28 mouse cellular contexts compared by ENCODE assay signal in the genomic region with DNA sequence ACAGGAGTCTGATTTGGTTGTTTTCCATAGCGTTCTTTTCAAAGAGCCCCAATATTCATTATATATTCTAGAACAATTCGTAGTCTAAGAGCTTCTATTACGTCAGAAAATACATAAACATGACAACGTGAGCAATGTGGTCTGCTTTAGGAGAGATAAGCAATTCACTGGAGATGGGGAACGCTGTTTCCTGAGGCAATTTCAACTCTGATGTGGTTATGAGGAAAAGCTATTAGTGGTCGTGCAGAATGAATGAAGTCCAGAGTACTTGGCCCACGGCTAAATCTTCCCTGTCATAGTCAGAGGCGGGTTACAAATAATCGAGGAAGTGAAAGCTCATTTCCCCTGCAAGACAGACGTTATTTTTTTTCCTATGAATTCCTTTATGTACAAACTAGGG.
DNase-seq lines count a peak whose midpoint lies in the region; ATAC-seq and TF ChIP-seq lines count a peak whose summit lies in the region.
"Had no signal": no experiment of that assay in that cellular context is flagged by ENCODE, and none has a peak within 500 bp of the region (broad histone marks: within the 10 kb centered on the region; RNA-seq: fewer than 3 reads in every experiment).

No protein-coding gene starts in this region.

- H3K9me3 ChIP-seq in kidney, embryonic 16.5 days (ENCODE audit: low read length) = no peaks in the 10 kb centered on the region
- no peaks in the 10 kb centered on the region for H3K9me3 ChIP-seq in midbrain, embryonic 14.5 days (ENCODE audit: control insufficient read depth, low read length)
- H3K9me3 ChIP-seq in midbrain, embryonic 10.5 days (replicated peaks) = no peaks in the 10 kb centered on the region
- H3K9me3 ChIP-seq in G1E (replicated peaks) = no peaks in the 10 kb centered on the region
- H3K9me3 ChIP-seq: forebrain, embryonic 10.5 days; forebrain, embryonic 13.5 days; heart, embryonic 12.5 days; heart, embryonic 15.5 days; hindbrain, embryonic 10.5 days; hindbrain, embryonic 13.5 days had no signal

- no peak overlapping the region for H3K9ac ChIP-seq in kidney, embryonic 16.5 days (replicated peaks; ENCODE audit: low read length)
- no peak overlapping the region for H3K9ac ChIP-seq in midbrain, embryonic 14.5 days (replicated peaks; ENCODE audit: low read length)
- H3K9ac ChIP-seq: forebrain, embryonic 13.5 days; heart, embryonic 12.5 days; heart, embryonic 15.5 days; hindbrain, embryonic 13.5 days had no signal

- H3K4me3 ChIP-seq in kidney, embryonic 16.5 days (ENCODE audit: low read length) = no peak overlapping the region
- H3K4me3 ChIP-seq in midbrain, embryonic 14.5 days (replicated peaks; ENCODE audit: low read depth, low read length) = no peak overlapping the region
- no peak overlapping the region for H3K4me3 ChIP-seq in midbrain, embryonic 10.5 days
- H3K4me3 ChIP-seq in G1E (ENCODE audit: low read depth, low read length) = no peak overlapping the region; the same call in 1 of the 2 replicates
- H3K4me3 ChIP-seq: forebrain, embryonic 10.5 days; forebrain, embryonic 13.5 days; gastrocnemius, adult 2 months; heart, embryonic 12.5 days; heart, embryonic 15.5 days; hindbrain, embryonic 10.5 days; hindbrain, embryonic 13.5 days had no signal

- H3K4me2 ChIP-seq in kidney, embryonic 16.5 days (replicated peaks; ENCODE audit: low read depth, low read length) = no peak overlapping the region
- no peak overlapping the region for H3K4me2 ChIP-seq in midbrain, embryonic 14.5 days (ENCODE audit: low read length)
- H3K4me2 ChIP-seq: forebrain, embryonic 13.5 days; heart, embryonic 12.5 days; heart, embryonic 15.5 days; hindbrain, embryonic 13.5 days had no signal

- no peak for ATAC-seq in kidney, embryonic 16.5 days (ENCODE audit: low FRiP score, low TSS enrichment)
- no peak for ATAC-seq in midbrain, embryonic 14.5 days (ENCODE audit: low FRiP score, low TSS enrichment)
- ATAC-seq in G1E (ENCODE audit: extremely low read depth, insufficient number of reproducible peaks, low FRiP score, poor library complexity, severe bottlenecking) = peak; percentile 31; the same call in 1 of the 2 replicates
- ATAC-seq in granulocyte monocyte progenitor cell, adult 5-6 weeks (replicated peaks; ENCODE audit: poor library complexity, severe bottlenecking) = peak; percentile 35; the same call in 1 of the 2 replicates
- ATAC-seq: forebrain, embryonic 13.5 days; forebrain, embryonic 16.5 days; hindbrain, embryonic 16.5 days; Patski had no signal

- DNase-seq in kidney, adult 9 months = no peak
- DNase-seq in midbrain, embryonic 14.5 days = peak; percentile 50
- DNase-seq in midbrain, embryonic 10.5 days (ENCODE audit: low spot score) = no peak
- peak; percentile 7 for DNase-seq in G1E (ENCODE audit: low spot score)
- no peak for DNase-seq in frontal cortex, postnatal 10 days (ENCODE audit: low spot score in 2 of 2)
- no peak for DNase-seq in spleen, postnatal 10 days (ENCODE audit: low spot score in 2 of 2)
- DNase-seq: adrenal gland, postnatal 10 days; adrenal gland, postnatal 36 days; cerebellum, adult 11 months; cerebellum, adult 8-10 months; cerebellum, postnatal 10 days; cerebellum, postnatal 36 days; gastrocnemius, adult 2 months; gastrocnemius, postnatal 14 days; heart, adult 18-20 months; heart, postnatal 10 days; heart, postnatal 36 days had no signal

- no peaks in the 10 kb centered on the region for H3K27me3 ChIP-seq in kidney, embryonic 16.5 days (ENCODE audit: insufficient read depth, low read length)
- H3K27me3 ChIP-seq in midbrain, embryonic 14.5 days (ENCODE audit: control insufficient read depth, insufficient read depth, low read length) = no peaks in the 10 kb centered on the region
- no peaks in the 10 kb centered on the region for H3K27me3 ChIP-seq in midbrain, embryonic 10.5 days (ENCODE audit: low read depth, poor library complexity, severe bottlenecking)
- no peaks in the 10 kb centered on the region for H3K27me3 ChIP-seq in G1E (ENCODE audit: insufficient read depth, low read length)
- H3K27me3 ChIP-seq: forebrain, embryonic 13.5 days; heart, embryonic 12.5 days; heart, embryonic 15.5 days; hindbrain, embryonic 13.5 days had no signal

- no peaks in the 10 kb centered on the region for H3K36me3 ChIP-seq in kidney, embryonic 16.5 days (ENCODE audit: insufficient read depth, low read length)
- no peaks in the 10 kb centered on the region for H3K36me3 ChIP-seq in midbrain, embryonic 14.5 days (ENCODE audit: control insufficient read depth, insufficient read depth, low read length)
- H3K36me3 ChIP-seq in midbrain, embryonic 10.5 days = no peaks in the 10 kb centered on the region
- H3K36me3 ChIP-seq in G1E (replicated peaks) = no peaks in the 10 kb centered on the region
- H3K36me3 ChIP-seq: forebrain, embryonic 10.5 days; heart, embryonic 12.5 days; heart, embryonic 15.5 days; hindbrain, embryonic 10.5 days; hindbrain, embryonic 13.5 days had no signal

- H3K27ac ChIP-seq in kidney, embryonic 16.5 days (ENCODE audit: low read length) = peak overlapping the region; percentile 12; the same call in 1 of the 2 replicates
- H3K27ac ChIP-seq in midbrain, embryonic 14.5 days (replicated peaks; ENCODE audit: low read depth, low read length) = peak overlapping the region; percentile 52; the same call in 1 of the 2 replicates
- no peak overlapping the region for H3K27ac ChIP-seq in midbrain, embryonic 10.5 days (replicated peaks)
- H3K27ac ChIP-seq: forebrain, embryonic 10.5 days; forebrain, embryonic 13.5 days; gastrocnemius, adult 2 months; heart, embryonic 15.5 days; hindbrain, embryonic 10.5 days had no signal

- H3K4me1 ChIP-seq in kidney, embryonic 16.5 days (ENCODE audit: insufficient read depth, low read length) = no peaks in the 10 kb centered on the region
- 0 out of 2 replicates have a peak, but pooled peaks cover 3% of the 10 kb centered on the region for H3K4me1 ChIP-seq in midbrain, embryonic 14.5 days (ENCODE audit: control insufficient read depth, insufficient read depth, low read length)
- no peaks in the 10 kb centered on the region for H3K4me1 ChIP-seq in midbrain, embryonic 10.5 days
- H3K4me1 ChIP-seq in G1E (ENCODE audit: insufficient read depth, low read depth, low read length) = peaks cover 55% of the 10 kb centered on the region
- H3K4me1 ChIP-seq: forebrain, embryonic 10.5 days; forebrain, embryonic 13.5 days; heart, embryonic 12.5 days; heart, embryonic 15.5 days; hindbrain, embryonic 10.5 days; hindbrain, embryonic 13.5 days had no signal

- 59% methylated on average over 10 of the region's 10 CpGs for WGBS in kidney, embryonic 16.5 days
- WGBS in midbrain, embryonic 14.5 days = 59% methylated on average over 10 of the region's 10 CpGs
- 92% methylated on average over 10 of the region's 10 CpGs for WGBS in midbrain, embryonic 10.5 days

- TF ChIP-seq CTCF in G1E (IDR thresholded peaks at IDR 0.05; ENCODE audit: low read depth, low read length) = no peak

Comparison
In these comparisons a context has a peak if more than half of its experiments do, and no peak if none do; other contexts are left out.
1. DNase-seq: peak in midbrain, embryonic 14.5 days (single experiment) and G1E (single experiment); none in kidney, adult 9 months (single experiment), midbrain, embryonic 10.5 days (single experiment), frontal cortex, postnatal 10 days (0 of 2) and spleen, postnatal 10 days (0 of 2).
2. ATAC-seq: peak in G1E (single experiment) and granulocyte monocyte progenitor cell, adult 5-6 weeks (single experiment); none in kidney, embryonic 16.5 days (single experiment) and midbrain, embryonic 14.5 days (single experiment).